Mouse (Mus musculus) hindbrain, postnatal 0 days (tissue): ENCODE data around the gene Morc3. TPM values are rescaled to one million over a fixed set of nuclear protein-coding genes. Genes with fewer than 3 reads are reported as not detected.

Experiments
- ATAC-seq: fragments of 200-750 bp; cut with Nextera tagmentation; 2 replicates; pipeline ENCODE4 v1.8.0; 2017; ENCODE audit warnings: mild to moderate bottlenecking, moderate TSS enrichment, moderate library complexity
- DNase-seq: peaks from one replicate; pipeline ENCODE4 v3.0.0-alpha.2; 2015; ENCODE audit warnings: low spot score
- H3K27ac ChIP-seq: fragments of 300-500 bp; sonication (generic); 2 replicates; pipeline ENCODE4 v1.5.1; 2014; ENCODE audit warnings: mild to moderate bottlenecking
- H3K27me3 ChIP-seq: fragments of 300-500 bp; sonication (generic); 2 replicates; pipeline ENCODE4 v1.6.1; 2014; ENCODE audit warnings: low read length, mixed read lengths; ENCODE audit not compliant: insufficient read depth
- H3K36me3 ChIP-seq: fragments of 300-500 bp; sonication (generic); 2 replicates; pipeline ENCODE4 v1.6.1; 2014; ENCODE audit warnings: low read length, mixed read lengths; ENCODE audit not compliant: insufficient read depth
- H3K4me1 ChIP-seq: fragments of 300-500 bp; sonication (generic); 2 replicates; pipeline ENCODE4 v1.6.1; 2014; ENCODE audit warnings: antibody characterized with exemption, low read length, mixed read lengths; ENCODE audit not compliant: insufficient read depth
- H3K4me2 ChIP-seq: fragments of 300-500 bp; sonication (generic); 2 replicates; pipeline ENCODE4 v1.6.1; 2014; ENCODE audit warnings: low read depth, mild to moderate bottlenecking, low read length, moderate library complexity, mixed read lengths
- H3K4me3 ChIP-seq: fragments of 300-500 bp; sonication (generic); 2 replicates; pipeline ENCODE4 v1.5.1; 2014; ENCODE audit warnings: low read length
- H3K9ac ChIP-seq: fragments of 300-500 bp; sonication (generic); replicated peaks from 2 replicates; pipeline ENCODE4 v1.6.1; 2014; ENCODE audit warnings: mild to moderate bottlenecking, low read length, moderate library complexity, mixed read lengths
- H3K9me3 ChIP-seq: fragments of 300-500 bp; sonication (generic); 2 replicates; pipeline ENCODE4 v1.6.1; 2016; ENCODE audit warnings: low read length, mixed read lengths
- CTCF ChIP-seq: IDR thresholded peaks from 2 replicates; pipeline ENCODE4 v1.5.1; 2016; ENCODE audit warnings: antibody characterized with exemption, control low read depth, low read depth
- WGBS: fragments of 180-500 bp; shearing (Covaris S2); extraction: QIAGEN DNeasy Blood & Tissue Kit; methylation state at CpG from one replicate; pipeline ENCODE4 v1.1.7; 2014; 5-methylcytosine and 5-hydroxymethylcytosine counted together
- polyA plus RNA-seq: library from polyadenylated mRNA; unstranded; fragments of >200 nt; fragmentation: Nextera tagmentation; extraction: Ambion mirVana; gene quantifications from 2 replicates; pipeline ENCODE4 v1.2.1, GENCODE M21; 2015
- total RNA-seq: library from RNA; depleted of rRNA; stranded (reverse); fragments of >200 nt; gene quantifications from 2 replicates; pipeline ENCODE4 v1.2.3, GENCODE M21; 2014

Gene Morc3
- total and polyA plus RNA-seq, 2 experiments from 2014 or later, result 24.1 to 25.2 TPM

GRCm38 (mm10) chr16:93874841-93875240 lies 42.9 kb downstream of the Morc3 start:
- 92% methylated on average over 13 of the region's 13 CpGs for WGBS
- Histone ChIP-seq H3K9ac (no peak overlapping the region), H3K36me3 (peaks cover 66% of the 10 kb centered on the region), H3K4me3 (no peak overlapping the region), H3K4me2 (no peak overlapping the region), H3K27me3 (no peaks in the 10 kb centered on the region), H3K9me3 (no peaks in the 10 kb centered on the region), H3K27ac (no peak overlapping the region), H3K4me1 (no peaks in the 10 kb centered on the region)
- no peak for TF ChIP-seq CTCF
- ATAC-seq (no peak), DNase-seq (no peak)

- 92% methylated on average over 6 of the region's 6 CpGs for WGBS
- ATAC-seq (no peak), DNase-seq (no peak)
- Histone ChIP-seq H3K4me1 (no peaks in the 10 kb centered on the region), H3K9me3 (no peaks in the 10 kb centered on the region), H3K36me3 (peaks cover 40% of the 10 kb centered on the region), H3K27me3 (no peaks in the 10 kb centered on the region), H3K9ac (no peak overlapping the region), H3K4me3 (no peak overlapping the region), H3K27ac (no peak overlapping the region), H3K4me2 (no peak overlapping the region)
- TF ChIP-seq CTCF, result no peak
Measured at GRCm38 (mm10) chr16:93877612-93878380, 45.9 kb downstream of the Morc3 start.

GRCm38 (mm10) chr16:93883423-93884085 lies 51.6 kb downstream of the Morc3 start, which contains the start of gene Chaf1b:
TSS of gene Chaf1b (plus strand) at chr16:93883901.
- TF ChIP-seq CTCF, result peak; percentile 31; the same call in 1 of the 2 replicates
- WGBS, result under 1% methylated on average over 51 of the region's 54 CpGs
- peaks cover 5% of the 10 kb centered on the region for H3K4me1 ChIP-seq
- peak within 1 kb of the TSS; percentile 38 for H3K9ac ChIP-seq
- H3K36me3 ChIP-seq, result no peaks in the 10 kb centered on the region
- no peaks in the 10 kb centered on the region for H3K9me3 ChIP-seq
- H3K4me2 ChIP-seq, result peak within 1 kb of the TSS; percentile 78
- no peaks in the 10 kb centered on the region for H3K27me3 ChIP-seq
- no peak within 1 kb of the TSS for H3K27ac ChIP-seq
- DNase-seq, result peak; percentile 98
- peak within 1 kb of the TSS; percentile 60 for H3K4me3 ChIP-seq
- peak; percentile 97 for ATAC-seq

GRCm38 (mm10) chr16:93884086-93884721 lies 52.3 kb downstream of the Morc3 start:
- Histone ChIP-seq H3K4me3 (peak overlapping the region; percentile 60), H3K4me1 (peaks cover 5% of the 10 kb centered on the region), H3K9ac (peak overlapping the region; percentile 38), H3K27ac (no peak overlapping the region), H3K4me2 (peak overlapping the region; percentile 78), H3K36me3 (no peaks in the 10 kb centered on the region), H3K9me3 (no peaks in the 10 kb centered on the region), H3K27me3 (no peaks in the 10 kb centered on the region)
- under 1% methylated on average over 43 of the region's 43 CpGs for WGBS
- ATAC-seq (peak; percentile 9), DNase-seq (peak; percentile 31)
- no peak for TF ChIP-seq CTCF

- H3K27ac ChIP-seq, result no peak overlapping the region
- peaks cover 5% of the 10 kb centered on the region for H3K4me1 ChIP-seq
- H3K9me3 ChIP-seq, result no peaks in the 10 kb centered on the region
- no peak for ATAC-seq
- whole genome bisulfite sequencing, result 45% methylated on average over 5 of the region's 5 CpGs
- peak overlapping the region; percentile 60 for H3K4me3 ChIP-seq
- DNase-seq, result no peak
- peak overlapping the region; percentile 78 for H3K4me2 ChIP-seq
- H3K9ac ChIP-seq, result peak overlapping the region; percentile 38; the same call in 1 of the 2 replicates
- no peaks in the 10 kb centered on the region for H3K36me3 ChIP-seq
- H3K27me3 ChIP-seq, result no peaks in the 10 kb centered on the region
- TF ChIP-seq CTCF, result no peak
Measured at GRCm38 (mm10) chr16:93884722-93885113, 52.8 kb downstream of the Morc3 start.

GRCm38 (mm10) chr16:93888481-93888880 lies 56.6 kb downstream of the Morc3 start:
- DNase-seq (no peak), ATAC-seq (no peak)
- H3K9ac ChIP-seq, result no peak overlapping the region
- no peaks in the 10 kb centered on the region for H3K9me3 ChIP-seq
- H3K36me3 ChIP-seq, result no peaks in the 10 kb centered on the region
- H3K27me3 ChIP-seq, result no peaks in the 10 kb centered on the region
- H3K4me2 ChIP-seq, result no peak overlapping the region
- H3K4me1 ChIP-seq, result no peaks in the 10 kb centered on the region; the same call in 1 of the 2 replicates
- no peak for TF ChIP-seq CTCF
- H3K4me3 ChIP-seq, result no peak overlapping the region
- 88% methylated on average over 6 of the region's 6 CpGs for WGBS
- no peak overlapping the region for H3K27ac ChIP-seq
